In the genomic region with DNA sequence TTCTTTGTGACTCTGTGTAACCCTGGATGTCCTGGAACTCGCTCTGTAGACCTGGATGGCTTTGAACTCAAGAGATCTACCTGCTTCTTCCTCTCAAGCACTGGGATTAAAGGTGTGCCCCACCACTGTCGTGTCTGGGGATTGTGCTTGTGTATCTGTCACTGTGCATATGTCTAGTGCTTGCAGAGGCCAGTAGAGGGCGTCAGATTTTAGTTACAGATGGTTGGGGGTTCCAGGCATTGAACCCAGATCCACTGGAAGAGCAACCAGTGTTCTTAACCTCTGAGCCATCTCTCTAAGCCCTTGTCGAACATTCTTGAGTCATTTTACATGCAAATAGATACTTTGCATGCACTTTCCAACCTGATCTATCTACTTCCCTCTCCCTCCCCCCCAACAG, we compare ENCODE assay signal across 30 mouse cellular contexts. TPM values are rescaled to one million over a fixed set of nuclear protein-coding genes. Genes with fewer than 3 reads are reported as not detected.
"Had no signal": no experiment of that assay in that cellular context is flagged by ENCODE, and none has a peak within 500 bp of the region (broad histone marks: within the 10 kb centered on the region; RNA-seq: fewer than 3 reads in every experiment).

No protein-coding gene starts in this region.

- H3K9me3 ChIP-seq: limb, embryonic 10.5 days; limb, embryonic 13.5 days; liver, embryonic 13.5 days; midbrain, embryonic 13.5 days; neural tube, embryonic 13.5 days had no signal

- H3K4me3 ChIP-seq: limb, embryonic 10.5 days; limb, embryonic 13.5 days; liver, embryonic 13.5 days; midbrain, embryonic 13.5 days; myocyte; neural tube, embryonic 13.5 days had no signal

- ATAC-seq: lung, postnatal 0 days; midbrain, embryonic 13.5 days; midbrain, embryonic 16.5 days had no signal

- H3K4me1 ChIP-seq: limb, embryonic 10.5 days; limb, embryonic 13.5 days; liver, embryonic 13.5 days; midbrain, embryonic 13.5 days; neural tube, embryonic 13.5 days had no signal

- DNase-seq: kidney, adult 2 months; kidney, postnatal 25 days; liver; liver, embryonic 13.5 days; lung, embryonic 14.5 days; right cerebral cortex, adult 18-20 months; right cerebral cortex, postnatal 14 days; right cerebral cortex, postnatal 4 days; thymus, adult 2 months; thymus, postnatal 14 days; thymus, postnatal 4 days had no signal

- H3K27ac ChIP-seq: kidney, postnatal 0 days; limb, embryonic 10.5 days; limb, embryonic 13.5 days; liver, embryonic 13.5 days; macrophage; midbrain, embryonic 13.5 days; neural tube, embryonic 13.5 days had no signal

- H3K27me3 ChIP-seq: limb, embryonic 13.5 days; liver, embryonic 13.5 days; midbrain, embryonic 13.5 days; neural tube, embryonic 13.5 days had no signal

- H3K9ac ChIP-seq: limb, embryonic 13.5 days; liver, embryonic 13.5 days; lung, embryonic 14.5 days; midbrain, embryonic 13.5 days; neural tube, embryonic 13.5 days had no signal

- H3K4me2 ChIP-seq: limb, embryonic 13.5 days; liver, embryonic 13.5 days; lung, embryonic 14.5 days; midbrain, embryonic 13.5 days; neural tube, embryonic 13.5 days had no signal

RNA-seq across cellular contexts. Expression of a gene that starts 5.5 kb away (rescaled TPM):
- total RNA-seq: layer of hippocampus, adult 8-10 months; layer of hippocampus, postnatal 10 days; left cerebral cortex, adult 8-10 months; left cerebral cortex, postnatal 14 days; megakaryocyte, adult 5-6 weeks; monocyte, adult 5-6 weeks had no signal
- polyA plus RNA-seq: kidney, adult 2 months; kidney, embryonic 14.5 days; kidney, postnatal 0 days; large intestine, adult 2 months; limb, embryonic 10.5 days; limb, embryonic 13.5 days; liver, embryonic 13.5 days; liver, embryonic 16.5 days; lung, embryonic 14.5 days; lung, postnatal 0 days; macrophage; midbrain, embryonic 13.5 days; midbrain, embryonic 16.5 days; myocyte; neural tube, embryonic 13.5 days; stomach, embryonic 16.5 days; thymus, adult 2 months had no signal
